Mouse (Mus musculus): ENCODE results near the gene Rhot2. TPM values are rescaled to one million over a fixed set of nuclear protein-coding genes. Genes with fewer than 3 reads are reported as not detected.

Gene Rhot2
- polyA plus RNA-seq, 1 experiment, result 33.9 TPM

- no peak overlapping the region for H3ac ChIP-seq (ENCODE audit: control insufficient read depth, insufficient read length, low read depth)
- no peaks in the 10 kb centered on the region for H3K27me3 ChIP-seq (ENCODE audit: control insufficient read depth, insufficient read depth, insufficient read length)
- H3K36me3 ChIP-seq (ENCODE audit: control insufficient read depth, insufficient read depth), result no peaks in the 10 kb centered on the region
- no peak overlapping the region for H3K4me3 ChIP-seq (ENCODE audit: insufficient read depth, poor library complexity, severe bottlenecking)
- H3K79me3 ChIP-seq (ENCODE audit: low read depth), result no peaks in the 10 kb centered on the region
- peaks cover 9% of the 10 kb centered on the region for H3K79me2 ChIP-seq (ENCODE audit: control insufficient read depth, insufficient read depth)
- TF ChIP-seq MYOD1 (IDR thresholded peaks at IDR 0.05; ENCODE audit: control insufficient read depth, insufficient read length, low read depth) (no peak), FOSL1 (IDR thresholded peaks at IDR 0.05; ENCODE audit: insufficient read depth, low read length, poor library complexity, severe bottlenecking) (no peak), MYOG (IDR thresholded peaks at IDR 0.05; ENCODE audit: control insufficient read depth, extremely low read depth, insufficient read length) (no peak), MAX (IDR thresholded peaks at IDR 0.05) (no peak), CEBPB (IDR thresholded peaks at IDR 0.05; ENCODE audit: low read depth) (no peak), USF1 (IDR thresholded peaks at IDR 0.05; ENCODE audit: low read depth) (no peak), CTCF (IDR thresholded peaks at IDR 0.05; ENCODE audit: control insufficient read depth, insufficient read depth, insufficient read length) (no peak)
Observed at GRCm38 (mm10) chr17:25863681-25864080, 19.0 kb upstream of the Rhot2 start.

- H3ac ChIP-seq (ENCODE audit: control insufficient read depth, insufficient read length, low read depth), result peak overlapping the region; percentile 81
Observed at GRCm38 (mm10) chr17:25861704-25862612, 17.3 kb upstream of the Rhot2 start.

GRCm38 (mm10) chr17:25860832-25861703 is 16.4 kb upstream of the Rhot2 start, which contains the start of gene Wdr90:
Gene Wdr90 (minus strand): TSS chr17:25861501.
- peak within 1 kb of the TSS; percentile 81 for H3ac ChIP-seq (ENCODE audit: control insufficient read depth, insufficient read length, low read depth)
- H3K79me3 ChIP-seq (ENCODE audit: low read depth), result no peaks in the 10 kb centered on the region
- no peaks in the 10 kb centered on the region for H3K27me3 ChIP-seq (ENCODE audit: control insufficient read depth, insufficient read depth, insufficient read length)
- TF ChIP-seq USF1 (IDR thresholded peaks at IDR 0.05; ENCODE audit: low read depth), result peak; percentile 28
- TF ChIP-seq MYOG (IDR thresholded peaks at IDR 0.05; ENCODE audit: control insufficient read depth, extremely low read depth, insufficient read length), result no peak
- TF ChIP-seq MAX (IDR thresholded peaks at IDR 0.05), result peak; percentile 63
- TF ChIP-seq CEBPB (IDR thresholded peaks at IDR 0.05; ENCODE audit: low read depth), result peak; percentile 83
- H3K79me2 ChIP-seq (ENCODE audit: control insufficient read depth, insufficient read depth), result no peaks in the 10 kb centered on the region
- H3K4me3 ChIP-seq (ENCODE audit: insufficient read depth, poor library complexity, severe bottlenecking), result peak within 1 kb of the TSS; percentile 43
- H3K36me3 ChIP-seq (ENCODE audit: control insufficient read depth, insufficient read depth), result no peaks in the 10 kb centered on the region

More at GRCm38 (mm10) chr17:25861704-25862612, 17.3 kb upstream of the Rhot2 start:
- H3K27me3 ChIP-seq (ENCODE audit: control insufficient read depth, insufficient read depth, insufficient read length), result no peaks in the 10 kb centered on the region
- TF ChIP-seq MYOD1 (IDR thresholded peaks at IDR 0.05; ENCODE audit: control insufficient read depth, insufficient read length, low read depth) (no peak), MYOG (IDR thresholded peaks at IDR 0.05; ENCODE audit: control insufficient read depth, extremely low read depth, insufficient read length) (no peak), FOSL1 (IDR thresholded peaks at IDR 0.05; ENCODE audit: insufficient read depth, low read length, poor library complexity, severe bottlenecking) (no peak), CTCF (IDR thresholded peaks at IDR 0.05; ENCODE audit: control insufficient read depth, insufficient read depth, insufficient read length) (no peak), USF1 (IDR thresholded peaks at IDR 0.05; ENCODE audit: low read depth) (no peak), MAX (IDR thresholded peaks at IDR 0.05) (no peak), CEBPB (IDR thresholded peaks at IDR 0.05; ENCODE audit: low read depth) (no peak)
- no peaks in the 10 kb centered on the region for H3K36me3 ChIP-seq (ENCODE audit: control insufficient read depth, insufficient read depth)
- no peaks in the 10 kb centered on the region for H3K79me2 ChIP-seq (ENCODE audit: control insufficient read depth, insufficient read depth)
- no peaks in the 10 kb centered on the region for H3K79me3 ChIP-seq (ENCODE audit: low read depth)
- peak overlapping the region; percentile 43 for H3K4me3 ChIP-seq (ENCODE audit: insufficient read depth, poor library complexity, severe bottlenecking)

- no peak overlapping the region for H3ac ChIP-seq (ENCODE audit: control insufficient read depth, insufficient read length, low read depth)
- no peak for TF ChIP-seq USF1 (IDR thresholded peaks at IDR 0.05; ENCODE audit: low read depth)
- no peak for TF ChIP-seq CTCF (IDR thresholded peaks at IDR 0.05; ENCODE audit: control insufficient read depth, insufficient read depth, insufficient read length)
- TF ChIP-seq MYOG (IDR thresholded peaks at IDR 0.05; ENCODE audit: control insufficient read depth, extremely low read depth, insufficient read length), result no peak
- no peak for TF ChIP-seq MYOD1 (IDR thresholded peaks at IDR 0.05; ENCODE audit: control insufficient read depth, insufficient read length, low read depth)
- TF ChIP-seq FOSL1 (IDR thresholded peaks at IDR 0.05; ENCODE audit: insufficient read depth, low read length, poor library complexity, severe bottlenecking), result no peak
- no peak for TF ChIP-seq CEBPB (IDR thresholded peaks at IDR 0.05; ENCODE audit: low read depth)
- no peak for TF ChIP-seq MAX (IDR thresholded peaks at IDR 0.05)
- no peaks in the 10 kb centered on the region for H3K27me3 ChIP-seq (ENCODE audit: control insufficient read depth, insufficient read depth, insufficient read length)
- H3K79me3 ChIP-seq (ENCODE audit: low read depth), result no peaks in the 10 kb centered on the region
- no peaks in the 10 kb centered on the region for H3K36me3 ChIP-seq (ENCODE audit: control insufficient read depth, insufficient read depth)
- H3K79me2 ChIP-seq (ENCODE audit: control insufficient read depth, insufficient read depth), result no peaks in the 10 kb centered on the region
- H3K4me3 ChIP-seq (ENCODE audit: insufficient read depth, poor library complexity, severe bottlenecking), result peak overlapping the region; percentile 43
Observed at GRCm38 (mm10) chr17:25860229-25860628, 15.6 kb upstream of the Rhot2 start.

GRCm38 (mm10) chr17:25843636-25844395 is 835 bp downstream of the Rhot2 start:
- Histone ChIP-seq H3K79me3 (ENCODE audit: low read depth) (peaks cover 5% of the 10 kb centered on the region), H3K36me3 (ENCODE audit: control insufficient read depth, insufficient read depth) (peaks cover 32% of the 10 kb centered on the region), H3ac (ENCODE audit: control insufficient read depth, insufficient read length, low read depth) (peak overlapping the region; percentile 99), H3K27me3 (ENCODE audit: control insufficient read depth, insufficient read depth, insufficient read length) (no peaks in the 10 kb centered on the region), H3K79me2 (ENCODE audit: control insufficient read depth, insufficient read depth) (peaks cover 23% of the 10 kb centered on the region), H3K4me3 (ENCODE audit: insufficient read depth, poor library complexity, severe bottlenecking) (peak overlapping the region; percentile 72)
- TF ChIP-seq MYOG (IDR thresholded peaks at IDR 0.05; ENCODE audit: control insufficient read depth, extremely low read depth, insufficient read length) (no peak), USF1 (IDR thresholded peaks at IDR 0.05; ENCODE audit: low read depth) (no peak), FOSL1 (IDR thresholded peaks at IDR 0.05; ENCODE audit: insufficient read depth, low read length, poor library complexity, severe bottlenecking) (no peak), MYOD1 (IDR thresholded peaks at IDR 0.05; ENCODE audit: control insufficient read depth, insufficient read length, low read depth) (no peak), CEBPB (IDR thresholded peaks at IDR 0.05; ENCODE audit: low read depth) (no peak), CTCF (IDR thresholded peaks at IDR 0.05; ENCODE audit: control insufficient read depth, insufficient read depth, insufficient read length) (no peak), MAX (IDR thresholded peaks at IDR 0.05) (no peak)
